Mouse (Mus musculus): ENCODE results near the gene Tnpo3. TPM values are rescaled to one million over a fixed set of nuclear protein-coding genes. Genes with fewer than 3 reads are reported as not detected.

The Tnpo3 gene
- total and polyA plus RNA-seq, 3 experiments: 64.9 to 148 (median 139) TPM

DNA sequence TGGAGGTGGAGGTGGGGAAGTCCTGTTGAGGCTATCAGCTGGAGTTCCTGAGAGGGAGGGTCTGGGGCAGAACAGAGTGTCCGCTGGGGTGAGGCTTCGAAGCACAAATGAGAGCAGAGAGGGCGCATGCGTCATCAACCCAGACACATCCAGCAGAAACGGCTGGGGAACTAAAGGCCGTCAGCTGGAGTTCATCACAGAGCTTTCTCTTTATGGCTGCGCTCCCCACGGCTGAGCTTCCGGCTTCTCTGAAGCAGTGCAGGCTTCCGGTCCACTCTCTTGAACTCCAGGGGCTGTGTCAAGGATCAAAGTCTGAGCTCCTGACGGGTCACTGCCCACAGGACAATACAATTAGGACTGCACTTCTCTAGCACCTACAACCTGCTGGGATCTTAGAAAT, 96.4 kb downstream of the Tnpo3 start:
- TF ChIP-seq USF1 (IDR thresholded peaks at IDR 0.05; ENCODE audit: low read depth, low read length) (no peak), ZMIZ1 (IDR thresholded peaks at IDR 0.05; ENCODE audit: low read depth, low read length) (no peak), TBP (IDR thresholded peaks at IDR 0.05; ENCODE audit: low read depth, low read length) (0 out of 2 replicates have a peak, but pooled peaks have one; percentile 22), POLR2A (IDR thresholded peaks at IDR 0.05; ENCODE audit: control insufficient read depth in 1 of 2, insufficient read depth in 1 of 2, low read depth in 1 of 2, low read length in 2 of 2, poor library complexity in 1 of 2) (peak in 1 of 2 experiments; percentile 29; a peak in 1 of 4 replicates), NELFE (IDR thresholded peaks at IDR 0.05; ENCODE audit: low read depth, low read length) (no peak), ETS1 (IDR thresholded peaks at IDR 0.05; ENCODE audit: low read depth, low read length) (peak; percentile 41; the same call in 1 of the 2 replicates), NRF1 (IDR thresholded peaks at IDR 0.05; ENCODE audit: insufficient read depth, low read depth, low read length, poor library complexity, severe bottlenecking) (peak; percentile 47; the same call in 1 of the 2 replicates)
- Histone ChIP-seq H3K4me1 (ENCODE audit: control insufficient read depth in 1 of 2, insufficient read depth in 2 of 2, low read length in 2 of 2) (no peaks in the 10 kb centered on the region), H3K4me3 (ENCODE audit: control insufficient read depth in 1 of 2, insufficient read depth in 1 of 2, low read depth in 2 of 2, low read length in 2 of 2) (peak overlapping the region; percentile 52 to 76), H3K79me2 (ENCODE audit: control insufficient read depth, insufficient read depth, low read length, poor library complexity) (no peaks in the 10 kb centered on the region; the same call in 1 of the 2 replicates), H3K27me3 (ENCODE audit: control insufficient read depth in 1 of 2, insufficient read depth in 2 of 2, low read length in 2 of 2) (peaks cover 3 to 8% of the 10 kb centered on the region in 2 experiments; a peak in 3 of 4 replicates), H3K9ac (ENCODE audit: control insufficient read depth, low read depth, low read length, poor library complexity, severe bottlenecking) (peak overlapping the region; percentile 71), H3K9me3 (replicated peaks; ENCODE audit: insufficient read depth, low read length) (no peaks in the 10 kb centered on the region), H3K36me3 (ENCODE audit: control insufficient read depth in 1 of 2, insufficient read depth in 2 of 2, low read length in 2 of 2) (no peaks in the 10 kb centered on the region), H3K27ac (ENCODE audit: control insufficient read depth, low read depth, low read length) (peak overlapping the region; percentile 33; the same call in 1 of the 2 replicates)
- peak; percentile 69 for DNase-seq (ENCODE audit: low read depth, low spot score)

DNA sequence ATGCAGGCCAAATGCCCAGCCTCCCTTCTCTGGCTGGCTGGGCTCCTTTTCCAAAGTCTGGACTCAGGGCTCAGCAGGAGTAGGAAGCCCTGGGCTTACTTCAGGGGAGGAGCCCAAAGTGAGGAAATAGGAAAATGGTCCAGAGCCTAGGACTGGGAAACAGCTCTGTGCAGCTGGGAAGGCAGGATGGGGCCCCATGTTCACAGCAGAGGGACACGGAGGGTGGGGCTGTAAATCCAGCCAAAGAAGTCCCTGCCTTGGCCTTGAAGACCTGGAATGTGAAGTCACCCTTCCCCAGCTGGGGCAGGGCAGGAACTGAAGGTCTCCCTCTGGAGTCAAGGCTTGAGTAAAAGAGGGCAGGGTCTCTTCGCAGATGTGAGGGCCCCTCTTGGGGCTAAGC, 100.6 kb downstream of the Tnpo3 start:
- no peak overlapping the region for H3K4me3 ChIP-seq (ENCODE audit: control insufficient read depth in 1 of 2, insufficient read depth in 1 of 2, low read depth in 2 of 2, low read length in 2 of 2)
- H3K9ac ChIP-seq (ENCODE audit: control insufficient read depth, low read depth, low read length, poor library complexity, severe bottlenecking): no peak overlapping the region
- no peak overlapping the region for H3K27ac ChIP-seq (ENCODE audit: control insufficient read depth, low read depth, low read length)
- no peaks in the 10 kb centered on the region for H3K9me3 ChIP-seq (replicated peaks; ENCODE audit: insufficient read depth, low read length)
- H3K36me3 ChIP-seq (ENCODE audit: control insufficient read depth in 1 of 2, insufficient read depth in 2 of 2, low read length in 2 of 2): no peaks in the 10 kb centered on the region
- DNase-seq (ENCODE audit: low read depth, low spot score): no peak
- TF ChIP-seq TBP (IDR thresholded peaks at IDR 0.05; ENCODE audit: low read depth, low read length) (no peak), USF2 (IDR thresholded peaks at IDR 0.05; ENCODE audit: borderline replicate concordance in 1 of 2, insufficient read depth in 1 of 2, low read depth in 1 of 2, low read length in 2 of 2) (no peak), POLR2A (IDR thresholded peaks at IDR 0.05; ENCODE audit: control insufficient read depth in 1 of 2, insufficient read depth in 1 of 2, low read depth in 1 of 2, low read length in 2 of 2, poor library complexity in 1 of 2) (no peak), NELFE (IDR thresholded peaks at IDR 0.05; ENCODE audit: low read depth, low read length) (no peak), MYB (IDR thresholded peaks at IDR 0.05; ENCODE audit: low read depth, low read length) (no peak), EP300 (IDR thresholded peaks at IDR 0.05; ENCODE audit: low read depth in 1 of 2, low read length in 2 of 2) (no peak), ZMIZ1 (IDR thresholded peaks at IDR 0.05; ENCODE audit: low read depth, low read length) (no peak), TAL1 (IDR thresholded peaks at IDR 0.05; ENCODE audit: low read length) (no peak), SMC3 (IDR thresholded peaks at IDR 0.05; ENCODE audit: low read depth, low read length) (no peak), USF1 (IDR thresholded peaks at IDR 0.05; ENCODE audit: low read depth, low read length) (no peak), POLR2AphosphoS5 (IDR thresholded peaks at IDR 0.05; ENCODE audit: borderline replicate concordance, low read depth, low read length) (no peak), ETS1 (IDR thresholded peaks at IDR 0.05; ENCODE audit: low read depth, low read length) (no peak), NRF1 (IDR thresholded peaks at IDR 0.05; ENCODE audit: insufficient read depth, low read depth, low read length, poor library complexity, severe bottlenecking) (no peak), GATA1 (IDR thresholded peaks at IDR 0.05; ENCODE audit: low read depth, low read length) (no peak)
- H3K79me2 ChIP-seq (ENCODE audit: control insufficient read depth, insufficient read depth, low read length, poor library complexity): no peaks in the 10 kb centered on the region; the same call in 1 of the 2 replicates
- peaks cover 14 to 18% of the 10 kb centered on the region in 2 experiments for H3K27me3 ChIP-seq (ENCODE audit: control insufficient read depth in 1 of 2, insufficient read depth in 2 of 2, low read length in 2 of 2)
- peaks cover 5 to 7% of the 10 kb centered on the region in 2 experiments; a peak in 3 of 4 replicates for H3K4me1 ChIP-seq (ENCODE audit: control insufficient read depth in 1 of 2, insufficient read depth in 2 of 2, low read length in 2 of 2)

All from MEL (cell line).